Mouse (Mus musculus): ENCODE measurements around the gene Plekho2.

Gene Plekho2

DNA sequence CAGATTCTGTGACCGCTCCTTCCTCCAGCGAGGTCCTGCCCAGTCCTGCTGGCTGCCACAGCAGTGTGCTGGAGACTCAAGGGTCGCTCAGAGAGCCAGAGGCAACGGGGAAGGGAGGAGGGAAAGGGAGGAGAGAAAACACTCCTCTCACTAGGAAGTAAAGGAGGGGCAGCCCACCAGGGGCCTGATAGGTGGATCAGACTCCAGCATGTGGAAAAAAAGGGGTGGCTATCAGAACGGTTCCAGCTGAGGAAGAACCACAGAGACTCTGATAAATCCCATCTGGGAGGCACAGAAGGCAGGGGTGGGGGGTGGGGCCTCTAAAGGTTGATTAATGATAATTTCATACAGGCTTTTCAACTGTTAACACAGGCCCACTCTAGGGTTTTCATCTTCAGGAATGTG, 24.8 kb downstream of the Plekho2 start:
- DNase-seq (ENCODE audit: low spot score in 2 of 2), result no peak

DNA sequence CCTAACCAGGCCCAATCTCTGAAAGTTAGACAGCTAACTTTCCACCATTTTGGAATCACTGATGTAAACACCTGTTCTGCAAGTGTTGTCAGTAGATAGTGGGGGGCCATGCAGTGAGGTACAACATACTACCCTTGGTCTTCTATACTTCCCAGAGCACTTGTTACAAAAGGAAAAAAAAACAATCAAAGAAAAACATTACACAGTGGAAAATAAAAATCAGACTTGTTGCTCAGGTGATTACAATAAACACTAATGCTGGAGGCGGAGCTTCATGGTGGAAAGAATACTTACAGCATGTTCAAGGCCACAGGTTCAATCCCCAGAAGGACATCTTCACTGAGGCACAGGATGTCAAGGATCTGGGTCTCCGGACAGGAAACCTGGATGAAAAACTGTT, 27.1 kb downstream of the Plekho2 start:
- DNase-seq (ENCODE audit: low spot score in 2 of 2), result no peak

DNA sequence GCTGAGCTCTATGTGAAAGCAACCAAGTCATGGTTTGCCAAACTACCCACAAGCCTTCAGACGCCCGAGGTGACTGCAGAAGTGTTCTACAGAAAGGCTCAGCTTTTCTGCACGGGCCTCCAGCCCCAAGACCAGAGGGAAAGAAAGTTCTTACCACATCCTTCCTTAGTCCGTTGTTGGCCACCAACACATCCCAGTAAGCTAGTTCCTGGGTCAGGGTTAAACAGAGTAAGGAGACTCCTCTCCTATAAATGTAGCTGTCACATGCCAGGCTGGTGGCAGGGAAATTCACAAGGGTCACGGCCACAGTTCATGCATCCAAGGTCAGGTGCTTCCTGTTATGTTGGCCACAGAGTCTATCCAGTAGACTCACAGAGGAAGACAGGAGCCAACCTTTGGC, 27.7 kb downstream of the Plekho2 start:
- DNase-seq (ENCODE audit: low spot score in 2 of 2), result no peak

DNA sequence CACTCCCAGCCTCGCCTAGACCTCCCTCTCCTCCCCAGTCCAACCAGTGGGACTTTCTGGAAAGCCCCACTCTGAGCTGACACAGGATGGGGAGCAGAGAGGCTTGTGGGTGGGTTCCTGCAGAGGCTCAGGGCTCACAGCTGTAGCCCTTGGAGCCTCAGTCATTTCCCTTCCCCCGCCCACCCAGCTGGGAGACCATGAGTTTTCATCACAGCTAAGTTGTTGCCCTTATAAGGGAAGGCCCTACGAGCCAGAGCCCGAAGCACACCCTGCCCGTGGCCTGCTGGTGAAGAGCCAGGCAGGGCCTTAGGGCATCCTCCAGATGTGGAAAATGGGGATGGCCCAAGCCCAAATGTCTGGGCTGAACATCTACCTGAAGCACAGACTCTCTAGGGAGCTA, 28.8 kb downstream of the Plekho2 start:
- DNase-seq (ENCODE audit: low spot score in 2 of 2), result no peak

DNA sequence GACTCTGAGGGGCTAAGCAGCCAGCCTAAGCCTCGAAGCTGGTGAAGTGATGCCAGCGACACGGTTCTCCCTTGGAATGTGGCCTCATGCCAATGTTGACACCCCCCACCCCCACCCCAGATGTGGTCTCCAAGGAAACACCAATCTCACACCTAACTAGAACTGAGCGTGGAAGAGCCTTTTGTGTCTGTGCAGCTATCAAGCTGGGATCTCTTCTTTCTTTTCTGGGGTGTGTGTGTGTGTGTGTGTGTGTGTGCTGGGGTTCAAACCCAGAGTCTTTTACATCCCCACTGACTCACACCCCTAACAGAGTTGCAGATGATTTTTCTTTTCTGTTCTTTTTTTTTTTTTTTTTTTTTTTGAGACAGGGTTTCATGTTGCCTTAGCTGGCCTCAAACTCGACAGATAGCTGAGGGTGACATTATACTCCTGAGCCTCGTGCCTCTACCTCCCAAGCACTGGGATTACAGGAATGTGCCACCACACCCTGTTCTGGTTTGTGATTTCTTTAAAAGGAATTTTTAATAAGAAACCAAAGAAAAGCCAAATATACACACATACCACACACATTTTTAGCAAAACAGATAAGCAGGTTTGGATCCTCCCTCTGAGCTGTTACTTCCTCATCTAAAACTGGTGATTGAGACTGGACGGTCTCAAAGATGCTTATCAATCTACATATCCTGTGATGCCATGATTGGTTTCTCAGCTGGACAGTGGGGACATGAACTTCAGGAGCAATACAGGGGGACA, 29.6 kb downstream of the Plekho2 start:
- no peak for DNase-seq (ENCODE audit: low spot score in 2 of 2)

DNA sequence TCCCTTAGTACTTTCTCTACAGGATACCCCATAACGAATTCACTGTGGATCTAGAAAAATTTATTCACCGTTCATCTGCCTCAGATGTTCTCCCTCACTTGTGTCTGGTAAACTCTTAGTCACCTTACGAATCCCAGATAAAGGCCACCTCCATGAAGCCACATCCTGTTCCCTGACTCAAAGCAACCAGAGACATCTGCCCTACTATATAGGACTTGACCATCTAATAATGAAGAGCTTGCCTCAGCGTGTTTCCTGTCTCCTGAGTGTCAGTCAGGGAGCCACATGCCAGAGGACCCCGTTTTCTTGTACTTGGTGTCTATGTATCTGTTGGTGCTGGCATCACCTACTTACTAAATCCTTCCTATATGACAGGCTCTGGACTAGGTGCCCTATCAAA, 30.2 kb downstream of the Plekho2 start:
- DNase-seq (ENCODE audit: low spot score in 2 of 2), result no peak

DNA sequence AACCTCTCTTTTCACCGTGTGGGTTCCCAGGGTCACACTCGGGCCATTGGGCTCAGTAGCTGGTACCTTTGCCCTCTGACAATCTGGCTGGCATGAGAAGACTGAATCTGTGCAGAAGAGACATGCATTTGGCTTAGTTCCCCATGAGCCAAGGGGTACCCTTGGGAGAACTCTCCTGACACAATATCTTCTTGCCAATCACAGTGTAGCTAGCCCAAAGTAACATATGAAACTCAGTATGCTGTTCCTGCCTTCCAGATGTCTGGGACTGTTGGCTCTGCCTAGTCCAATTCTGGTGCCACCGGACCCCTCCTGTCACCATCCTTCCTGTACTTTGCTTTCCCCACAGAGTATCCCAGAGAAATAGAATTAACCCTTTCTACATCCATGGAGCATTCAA, 30.7 kb downstream of the Plekho2 start:
- no peak for DNase-seq (ENCODE audit: low spot score in 2 of 2)

DNA sequence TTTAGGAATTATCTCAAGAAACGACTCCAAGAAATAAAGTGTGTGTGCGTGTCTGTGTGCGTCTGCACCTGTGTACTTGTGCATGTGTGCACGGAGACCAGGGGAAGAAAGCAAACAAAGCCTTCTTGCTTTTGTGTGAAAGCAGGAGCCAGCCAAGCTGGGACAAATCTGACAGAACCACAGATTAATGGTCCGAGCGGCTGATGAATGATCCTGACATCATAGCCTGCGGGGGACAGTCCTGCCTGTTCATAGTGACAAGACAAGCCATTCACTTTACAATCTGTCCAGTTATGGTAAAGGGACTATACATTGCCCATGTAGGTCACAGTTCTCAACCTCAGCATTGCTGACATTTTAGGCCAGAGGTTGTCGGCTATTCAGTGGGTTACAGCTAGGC, 31.5 kb downstream of the Plekho2 start:
- no peak for DNase-seq (ENCODE audit: low spot score in 2 of 2)

DNA sequence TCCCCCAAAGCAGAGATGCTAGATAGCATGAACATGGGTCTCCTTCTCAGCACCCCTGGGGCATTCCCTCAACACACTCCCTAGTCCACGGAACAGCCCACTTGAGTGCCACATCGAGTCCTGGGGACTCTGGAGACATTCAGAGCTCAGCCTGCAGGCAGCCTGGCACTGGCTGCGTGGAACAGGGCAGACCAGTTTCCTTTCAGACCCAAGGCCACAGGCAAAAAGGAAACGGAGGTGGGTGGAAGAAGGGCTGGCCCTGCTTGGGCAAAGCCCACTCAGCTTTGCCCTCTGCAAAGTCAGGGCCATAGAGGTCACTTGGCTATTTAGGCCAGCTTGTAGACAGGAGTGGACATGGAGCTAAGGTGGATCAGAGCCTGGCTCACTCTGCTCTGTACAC, 32.0 kb downstream of the Plekho2 start:
- no peak for DNase-seq (ENCODE audit: low spot score in 2 of 2)

DNA sequence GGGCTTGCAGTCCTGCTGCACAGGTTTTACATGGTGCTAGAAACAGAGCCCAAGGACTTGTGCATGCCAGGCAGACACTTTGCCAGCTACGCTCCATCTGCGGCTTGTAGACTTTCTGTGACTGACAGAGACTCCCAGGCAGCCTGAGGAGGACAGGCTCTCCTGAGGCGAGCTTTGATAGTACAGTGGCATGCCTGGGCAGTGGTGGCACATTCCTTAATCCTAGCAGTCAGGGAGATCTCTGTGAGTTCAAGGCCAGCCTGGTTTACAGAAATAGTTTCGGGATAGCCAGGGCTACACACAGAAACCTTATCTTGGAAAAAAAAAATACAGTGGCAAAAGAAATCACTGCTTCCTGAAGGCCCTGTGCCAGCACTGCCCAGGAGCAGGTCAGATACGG, 32.7 kb downstream of the Plekho2 start:
- DNase-seq (ENCODE audit: low spot score in 2 of 2), result no peak

DNA sequence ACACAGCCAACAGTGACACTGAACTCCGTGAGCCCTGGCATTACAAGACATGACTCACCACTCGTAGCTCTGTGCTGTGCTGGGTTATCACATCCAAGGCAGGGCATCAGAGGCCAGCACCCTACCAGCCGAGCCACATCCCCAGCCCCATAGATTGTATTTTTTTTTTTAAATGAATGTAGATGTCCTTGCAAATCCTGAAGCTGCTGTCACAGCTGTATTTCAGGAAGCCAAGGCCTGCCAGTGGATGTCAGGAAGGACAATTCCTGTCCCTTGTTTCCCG, 33.5 kb downstream of the Plekho2 start:
- DNase-seq (ENCODE audit: low spot score in 2 of 2), result no peak

DNA sequence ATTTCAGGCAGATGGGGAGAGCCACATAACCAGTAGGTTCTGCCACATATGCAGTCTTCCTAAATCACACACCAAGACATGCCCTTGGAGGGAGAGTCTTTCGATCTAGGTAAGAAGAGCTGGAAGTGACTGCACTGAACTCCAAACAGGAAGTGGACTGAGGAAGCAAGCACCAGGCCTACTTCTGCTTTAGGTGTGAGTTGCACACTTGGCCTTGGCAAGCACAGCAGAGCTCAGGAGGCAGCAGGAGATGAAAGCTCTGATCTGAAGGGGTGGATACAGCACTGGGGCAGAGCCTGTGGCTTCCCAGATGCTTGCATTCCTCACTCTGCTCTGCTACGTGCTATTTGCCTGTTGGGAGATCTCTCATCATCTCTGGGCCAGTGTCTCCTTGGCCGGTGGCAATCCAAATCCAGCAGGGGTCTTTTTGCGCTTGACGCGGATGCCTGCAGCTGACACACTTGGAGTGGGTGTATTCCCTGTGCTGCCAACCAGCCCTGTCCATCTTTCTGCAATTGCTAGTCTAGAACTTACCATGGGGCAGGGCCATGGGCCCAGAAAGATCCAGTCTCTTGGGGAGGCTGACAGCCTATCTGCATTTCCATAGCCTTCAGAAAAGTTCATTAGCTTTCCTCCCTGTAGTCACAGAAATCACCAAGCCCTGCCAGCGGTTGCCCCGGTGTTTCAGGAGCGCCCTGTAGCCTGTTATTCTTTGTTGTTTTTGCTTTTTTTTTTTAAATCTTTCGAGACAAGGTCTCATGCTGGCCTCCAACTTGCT, 34.0 kb downstream of the Plekho2 start:
- no peak for DNase-seq (ENCODE audit: low spot score in 2 of 2)

DNA sequence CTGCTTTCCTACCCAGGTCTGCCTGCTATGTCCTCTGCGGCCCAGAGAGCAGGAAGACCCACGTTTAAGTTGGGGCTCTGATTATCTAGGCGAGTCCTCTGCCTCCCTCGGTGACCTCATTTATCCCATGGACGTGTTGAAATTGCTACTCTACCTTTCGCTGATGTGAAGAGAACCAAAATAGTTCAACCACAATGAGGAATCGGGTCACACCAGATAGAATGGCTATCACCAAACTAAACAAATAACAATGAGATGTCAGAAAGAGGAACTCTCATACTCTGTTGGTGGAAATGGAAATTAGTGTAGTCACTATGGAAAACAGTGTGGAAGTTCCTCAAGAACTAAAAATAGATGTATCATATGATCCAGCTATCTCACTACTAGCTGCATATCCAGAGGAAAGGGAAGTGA, 37.7 kb downstream of the Plekho2 start:
- no peak for DNase-seq (ENCODE audit: low spot score in 2 of 2)

DNA sequence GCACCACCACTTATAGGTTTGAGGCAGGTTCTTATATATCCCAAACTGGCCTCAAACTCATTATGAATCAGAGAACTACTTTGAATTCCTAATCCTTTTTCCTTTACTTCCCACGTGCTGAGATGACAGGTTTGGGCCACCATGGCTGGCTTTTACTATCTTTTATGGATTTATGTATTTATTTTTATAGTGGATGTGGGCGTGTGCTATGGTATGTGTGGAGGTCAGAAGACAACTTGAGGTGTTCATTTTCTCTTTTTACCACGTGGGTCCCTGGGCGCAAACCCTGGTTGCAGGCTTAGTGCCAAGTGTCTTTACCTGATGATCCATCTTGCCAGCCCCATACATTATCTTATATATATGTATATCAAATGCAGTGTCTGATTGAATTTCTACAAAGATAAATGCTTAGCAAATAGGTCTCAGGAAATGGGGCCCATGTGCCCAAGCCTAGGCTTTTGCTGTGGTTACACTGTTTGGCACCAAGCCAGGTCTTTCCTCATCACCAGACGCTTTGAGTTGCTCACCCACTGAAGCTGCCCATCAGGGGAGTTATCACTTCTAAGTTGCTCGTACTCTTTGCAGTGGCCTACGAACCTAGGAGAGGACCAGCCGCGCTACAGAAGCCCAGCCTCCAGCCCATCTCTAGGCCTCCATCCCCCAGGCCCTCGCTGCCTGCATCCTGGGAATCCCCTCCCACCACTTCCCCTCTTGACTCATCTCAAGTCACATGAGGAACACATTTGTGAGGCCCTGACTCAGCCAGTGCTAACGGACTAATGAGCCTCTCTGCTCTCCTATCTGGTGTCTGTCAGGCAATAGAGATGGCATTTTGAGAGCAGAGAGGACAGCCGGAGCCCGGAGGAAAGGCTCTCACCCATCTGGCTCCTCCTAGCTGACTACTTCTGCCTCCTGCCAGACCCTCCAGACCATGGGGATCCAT, 38.4 kb downstream of the Plekho2 start:
- no peak for DNase-seq (ENCODE audit: low spot score in 2 of 2)

DNA sequence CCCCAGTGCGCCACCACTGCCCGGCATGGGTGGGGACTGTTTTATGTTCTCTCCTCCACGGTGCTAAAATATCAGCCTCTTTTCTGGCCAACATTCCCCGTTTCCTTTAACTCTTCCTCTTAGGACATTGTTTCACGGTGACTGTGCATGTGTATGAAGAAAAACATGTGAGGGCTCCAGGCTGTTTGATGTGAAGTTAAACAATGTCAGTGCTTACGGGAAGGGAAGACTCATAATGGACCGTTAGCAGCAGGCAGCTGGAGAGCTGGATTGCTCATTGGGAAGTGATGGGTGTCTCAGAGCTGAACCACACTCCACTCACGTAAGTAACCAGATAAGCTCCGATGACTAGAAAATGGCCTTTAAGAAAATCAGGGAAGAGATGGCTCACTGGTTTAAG, 40.1 kb downstream of the Plekho2 start:
- no peak for DNase-seq (ENCODE audit: low spot score in 2 of 2)

DNA sequence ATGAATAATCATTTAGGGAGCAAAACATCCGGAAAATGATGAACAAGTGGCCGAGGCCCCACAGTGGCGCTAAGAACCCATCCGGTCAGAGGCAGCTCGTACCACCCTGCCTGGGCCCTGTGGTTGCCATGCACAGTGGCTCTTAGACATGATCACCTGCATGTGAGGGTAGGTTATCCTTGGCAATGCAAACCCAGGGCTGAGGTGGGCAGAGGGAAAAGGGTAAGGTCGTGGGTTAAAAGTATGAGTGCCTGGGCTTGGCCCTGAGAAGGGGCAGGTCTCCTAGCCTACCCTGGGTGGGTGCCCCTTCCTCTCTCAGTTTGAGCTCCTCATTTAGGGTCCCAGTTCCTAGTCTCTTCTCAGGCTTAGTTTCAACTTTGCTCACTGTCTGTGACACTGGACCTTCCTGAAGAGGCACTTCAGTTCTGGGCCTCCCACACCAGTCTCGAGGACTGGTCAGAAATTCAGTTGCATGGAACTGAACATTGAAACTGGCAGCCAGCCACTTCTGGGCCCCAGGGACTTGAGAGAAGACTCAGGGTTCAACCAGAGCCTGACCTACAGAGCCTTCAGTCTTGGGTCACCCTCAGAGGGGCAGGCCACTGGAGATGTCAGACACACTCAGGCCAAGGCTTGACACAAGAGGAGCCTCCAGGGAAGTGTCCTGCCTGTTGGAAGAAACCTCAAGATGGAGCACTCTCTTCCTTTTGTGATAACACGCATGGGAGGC, 41.8 kb downstream of the Plekho2 start:
- no peak for DNase-seq (ENCODE audit: low spot score in 2 of 2)

DNA sequence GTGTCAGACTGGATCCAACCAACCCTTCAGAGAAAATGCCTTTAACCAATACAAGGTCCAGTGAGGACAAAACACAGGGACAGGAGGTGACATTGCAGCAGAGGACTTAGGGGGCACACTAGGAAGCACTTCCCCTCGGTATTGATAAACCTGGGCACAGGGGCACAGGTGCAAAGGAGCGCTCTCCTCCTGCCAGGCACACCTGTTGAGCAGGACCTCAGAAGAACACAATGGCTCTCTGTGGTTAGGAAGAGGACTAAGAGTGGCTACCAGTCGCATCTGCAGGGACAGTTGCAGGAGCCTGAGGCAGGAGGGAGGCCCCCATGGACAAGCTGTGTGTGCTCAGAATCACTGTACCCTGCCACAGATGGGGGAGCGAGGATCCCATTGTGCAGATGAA, 43.3 kb downstream of the Plekho2 start:
- no peak for DNase-seq (ENCODE audit: low spot score in 2 of 2)

DNA sequence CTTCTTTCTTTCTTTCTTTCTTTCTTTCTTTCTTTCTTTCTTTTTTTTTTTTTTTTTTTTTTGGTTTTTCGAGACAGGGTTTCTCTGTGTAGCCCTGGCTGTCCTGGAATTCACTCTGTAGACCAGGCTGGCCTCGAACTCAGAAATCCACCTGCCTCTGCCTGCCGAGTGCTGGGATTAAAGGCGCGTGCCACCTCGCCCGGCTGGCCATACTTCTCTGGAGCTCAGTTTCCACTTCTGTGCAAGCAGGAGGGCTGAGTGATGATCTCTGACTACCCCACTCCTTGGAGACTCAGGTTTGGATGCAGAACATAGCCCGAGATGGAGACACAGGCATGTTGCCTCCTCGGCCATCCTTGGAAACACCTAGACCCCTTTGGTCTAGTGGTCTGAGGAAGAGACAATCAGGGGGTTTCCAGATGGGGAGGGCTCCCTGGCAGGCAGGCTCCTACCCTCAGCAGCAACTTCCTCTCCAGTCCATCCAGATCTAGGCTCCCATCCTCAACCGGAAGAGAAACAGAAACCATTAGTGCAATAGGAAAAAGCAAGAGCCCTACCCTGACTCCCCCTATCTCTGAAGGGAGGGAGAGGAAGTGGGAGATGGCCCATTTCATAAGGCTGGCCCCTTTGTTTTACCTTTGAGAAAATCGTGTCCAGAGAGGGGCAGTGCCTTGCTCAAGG, 43.9 kb downstream of the Plekho2 start:
- DNase-seq (ENCODE audit: low spot score in 2 of 2), result no peak

DNA sequence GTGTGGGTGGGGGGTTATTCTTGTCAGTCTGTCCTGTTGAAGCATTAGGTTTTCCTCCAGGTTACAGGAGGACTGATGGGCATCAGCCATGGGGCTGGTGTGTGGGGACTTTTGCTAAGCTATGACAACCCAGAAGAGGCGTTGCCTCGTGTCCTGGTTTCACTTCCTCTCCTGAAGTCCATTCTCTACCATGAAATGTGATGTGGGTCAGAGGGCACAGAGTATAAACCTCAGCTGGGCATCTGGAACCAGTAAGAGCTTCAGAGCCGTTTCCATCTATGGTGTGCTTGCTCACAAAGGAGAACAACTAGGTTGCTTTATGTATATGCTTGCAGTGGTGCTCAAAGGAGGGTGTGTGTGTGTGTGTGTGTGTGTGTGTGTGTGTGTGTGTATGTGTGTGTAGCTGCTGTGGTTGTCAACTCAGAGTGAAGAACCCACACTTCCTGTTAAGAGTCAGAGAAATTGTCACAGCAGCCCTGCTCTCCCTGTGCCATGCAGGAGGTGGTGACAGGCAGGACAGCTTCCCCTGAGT, 44.6 kb downstream of the Plekho2 start:
- DNase-seq (ENCODE audit: low spot score in 2 of 2), result no peak

DNA sequence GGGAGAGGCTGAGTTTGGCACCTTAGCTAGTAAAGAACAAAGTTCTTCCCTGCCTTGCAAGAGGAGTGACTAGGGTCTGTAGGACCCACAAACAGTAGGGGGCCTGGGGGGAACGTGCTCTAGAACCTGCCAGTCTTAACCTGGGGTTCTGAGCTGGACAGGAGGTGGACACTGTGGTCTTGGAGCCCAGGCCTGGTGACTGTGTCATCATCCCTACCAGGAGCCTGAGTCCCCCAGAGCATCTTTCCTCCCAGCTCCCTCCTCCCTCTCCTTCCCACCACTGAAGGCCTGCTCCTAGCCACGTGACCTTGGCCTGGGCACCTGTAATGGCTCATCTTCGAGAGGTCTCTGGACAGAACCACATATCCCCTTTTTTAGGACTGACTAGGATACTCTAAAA, 45.7 kb downstream of the Plekho2 start:
- DNase-seq (ENCODE audit: low spot score in 2 of 2), result no peak

DNA sequence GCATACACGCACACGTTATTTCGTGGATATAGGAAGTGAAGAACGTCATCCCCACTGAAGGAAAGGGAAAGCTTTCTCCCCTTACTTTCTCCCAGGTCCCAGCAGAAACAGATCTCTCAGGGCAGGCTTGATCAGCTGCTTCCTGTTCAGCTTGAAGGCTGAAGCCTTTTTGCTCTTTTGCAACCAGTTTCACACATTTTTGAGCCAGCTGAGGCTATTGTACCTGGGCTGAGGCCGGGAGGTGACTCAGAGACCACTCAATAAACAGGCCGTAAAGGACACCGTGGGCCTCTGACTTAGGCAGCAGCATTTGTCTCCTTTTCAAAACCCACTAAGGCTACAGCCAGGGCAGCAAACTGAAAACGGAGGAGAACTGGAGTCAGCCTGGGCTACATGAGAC, 46.9 kb downstream of the Plekho2 start:
- no peak for DNase-seq (ENCODE audit: low spot score in 2 of 2)
